Mouse (Mus musculus): ENCODE results near the gene Tm7sf2.

DNA sequence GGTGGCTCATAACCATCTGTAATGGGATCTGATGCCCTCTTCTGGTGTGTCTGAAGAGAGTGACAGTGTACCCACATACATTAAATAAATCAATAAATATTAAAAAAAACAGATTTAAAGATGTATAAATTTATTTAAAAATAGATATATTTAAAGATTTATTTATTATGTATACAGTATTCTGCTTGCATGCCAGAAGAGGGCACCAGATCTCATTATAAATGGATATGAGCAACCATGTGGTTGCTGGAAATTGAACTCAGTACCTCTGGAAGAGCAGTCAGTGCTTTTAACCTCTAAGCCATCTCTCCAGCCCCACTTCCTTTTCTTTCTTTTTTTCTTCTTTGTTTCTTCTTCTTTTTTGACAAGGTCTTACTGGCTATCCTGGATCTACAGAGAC is 28.2 kb downstream of the Tm7sf2 start:
- TF ChIP-seq CTCF (IDR thresholded peaks at IDR 0.05; ENCODE audit: insufficient read depth, low read depth, low read length) = no peak
- TF ChIP-seq POLR2A (IDR thresholded peaks at IDR 0.05; ENCODE audit: insufficient read depth, low read depth, low read length) = no peak

Measured in olfactory bulb, adult 2 months (tissue).